Mouse (Mus musculus): ENCODE data around the gene Mvb12a.
A peak's percentile ranks its signal among the peaks of the same experiment; 100 is the strongest.

GRCm38 (mm10) chr8:71515043-71515442 is 27.7 kb upstream of the Mvb12a start:
- no peak for TF ChIP-seq POLR2AphosphoS2 (IDR thresholded peaks at IDR 0.05; ENCODE audit: low read depth, low read length)
- TF ChIP-seq HCFC1 (IDR thresholded peaks at IDR 0.05; ENCODE audit: low read depth, low read length): no peak
- TF ChIP-seq POLR2A (IDR thresholded peaks at IDR 0.05; ENCODE audit: low read depth, low read length): no peak
- peak in 1 of 2 experiments; percentile 12; a peak in 2 of 4 replicates for TF ChIP-seq CTCF (conservative IDR thresholded peaks at IDR 0.05 in 1 of 2, IDR thresholded peaks at IDR 0.05 in 1 of 2; ENCODE audit: low read depth in 2 of 2, low read length in 2 of 2)
- TF ChIP-seq RCOR1 (conservative IDR thresholded peaks at IDR 0.05; ENCODE audit: low read depth, low read length): no peak
- no peak for TF ChIP-seq MYC (IDR thresholded peaks at IDR 0.05; ENCODE audit: low read depth, low read length)
- TF ChIP-seq CHD2 (IDR thresholded peaks at IDR 0.05; ENCODE audit: low read length): no peak
- no peak for TF ChIP-seq UBTF (IDR thresholded peaks at IDR 0.05; ENCODE audit: low read depth, low read length)
- no peak for TF ChIP-seq BHLHE40 (IDR thresholded peaks at IDR 0.05; ENCODE audit: low read depth, low read length)
- TF ChIP-seq TBP (conservative IDR thresholded peaks at IDR 0.05; ENCODE audit: low read depth, low read length): no peak
- TF ChIP-seq ETS1 (conservative IDR thresholded peaks at IDR 0.05; ENCODE audit: low read depth, low read length): no peak
- no peak for TF ChIP-seq JUND (conservative IDR thresholded peaks at IDR 0.05; ENCODE audit: low read depth, low read length)
